Mouse (Mus musculus) 416B (cell line): ENCODE data around the gene Apol6.
A peak's percentile ranks its signal among the peaks of the same experiment; 100 is the strongest.

Experiments
- DNase-seq: peaks from one replicate; pipeline ENCODE4 v3.0.0; 2011; ENCODE audit warnings: low read depth

Apol6 gene

GRCm38 (mm10) chr15:77044597-77045320 is at the start of gene Apol6:
Gene Apol6 (plus strand): TSS chr15:77044729.
- no peak for DNase-seq

- DNase-seq, result no peak
Observed at GRCm38 (mm10) chr15:76998048-76998447, 46.5 kb upstream of the Apol6 start.

- no peak for DNase-seq
Observed at GRCm38 (mm10) chr15:76998878-76999588, 45.5 kb upstream of the Apol6 start.

DNA sequence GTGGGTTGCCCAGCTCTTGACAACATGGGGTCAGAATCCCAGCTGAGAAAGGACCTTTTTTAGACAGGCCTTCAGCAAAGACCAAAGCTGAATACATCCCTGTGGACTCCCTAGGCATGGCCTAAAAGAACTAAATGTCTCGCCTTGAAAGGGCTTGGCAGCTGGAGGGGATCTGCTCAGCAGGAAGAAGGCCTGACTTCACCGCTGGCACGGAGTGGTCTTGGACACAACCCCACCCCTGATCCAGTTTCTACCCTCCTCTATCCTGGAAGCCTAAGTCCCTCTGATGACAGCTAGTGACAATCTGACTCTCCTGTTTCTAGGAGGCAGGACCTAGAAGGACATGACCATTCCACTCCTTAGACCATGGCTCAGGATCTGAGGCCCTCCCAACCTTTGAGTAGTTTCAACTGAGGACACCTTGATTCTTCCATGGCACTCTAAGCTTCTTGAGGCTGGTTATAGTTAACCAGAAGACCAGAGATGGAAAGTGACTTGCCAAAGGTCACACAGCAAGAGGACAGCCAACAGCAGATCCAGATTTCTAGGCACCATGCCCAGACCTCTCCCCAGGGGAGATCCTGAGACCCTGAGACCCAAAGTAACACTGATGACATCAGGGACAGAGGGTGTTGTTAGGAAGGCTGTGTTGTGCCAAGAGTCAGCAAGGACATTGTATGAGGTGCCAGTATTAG is 41.2 kb upstream of the Apol6 start:
- DNase-seq, result peak; percentile 5

DNA sequence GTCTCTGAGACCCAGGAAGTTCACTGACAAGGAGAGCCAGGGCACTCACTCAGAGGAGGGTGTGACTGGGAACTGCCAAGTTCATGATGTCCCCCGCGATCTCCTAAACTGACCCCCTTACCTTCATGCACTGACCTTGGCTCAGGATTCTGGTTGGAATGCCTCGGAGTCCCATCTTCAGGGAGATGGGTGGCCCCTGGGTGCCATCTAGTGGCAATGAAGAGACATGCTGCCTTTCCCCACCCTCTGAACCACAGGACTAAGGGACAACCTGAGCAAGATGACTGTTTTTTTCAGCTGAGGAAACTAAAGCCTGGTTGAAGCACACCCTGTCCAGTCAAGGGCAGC is 40.7 kb upstream of the Apol6 start:
- peak; percentile 60 for DNase-seq

GRCm38 (mm10) chr15:77008851-77009250 is 35.7 kb upstream of the Apol6 start:
- no peak for DNase-seq

- DNase-seq, result no peak
Observed at GRCm38 (mm10) chr15:77013753-77014241, 30.7 kb upstream of the Apol6 start.

GRCm38 (mm10) chr15:77014431-77014830 is 30.1 kb upstream of the Apol6 start:
- no peak for DNase-seq

GRCm38 (mm10) chr15:77014985-77015384 is 29.5 kb upstream of the Apol6 start:
- DNase-seq, result no peak

GRCm38 (mm10) chr15:77016509-77016908 is 28.0 kb upstream of the Apol6 start:
- DNase-seq, result no peak

DNA sequence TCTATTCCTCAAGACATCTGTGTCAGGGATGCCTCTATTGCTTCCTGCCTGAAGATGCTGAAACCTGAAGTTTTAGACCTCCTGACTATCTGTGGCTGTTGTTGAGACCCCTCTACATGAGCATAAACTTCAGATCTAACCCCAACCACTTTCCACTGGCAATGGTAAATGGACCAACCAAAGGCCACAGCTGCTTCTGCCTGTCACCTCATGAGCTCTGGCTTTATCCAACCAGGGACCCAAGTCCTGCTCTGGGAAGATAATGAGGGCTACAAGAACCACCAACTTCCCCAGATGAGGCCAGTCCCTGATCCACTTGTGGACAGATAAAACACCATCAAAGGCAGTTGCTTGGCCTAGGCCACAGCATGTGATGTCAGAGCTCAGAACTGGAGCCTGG is 26.6 kb upstream of the Apol6 start:
- no peak for DNase-seq

GRCm38 (mm10) chr15:77018740-77019340 is 25.7 kb upstream of the Apol6 start:
- peak; percentile 20 for DNase-seq

GRCm38 (mm10) chr15:77019533-77019932 is 25.0 kb upstream of the Apol6 start:
- no peak for DNase-seq

DNA sequence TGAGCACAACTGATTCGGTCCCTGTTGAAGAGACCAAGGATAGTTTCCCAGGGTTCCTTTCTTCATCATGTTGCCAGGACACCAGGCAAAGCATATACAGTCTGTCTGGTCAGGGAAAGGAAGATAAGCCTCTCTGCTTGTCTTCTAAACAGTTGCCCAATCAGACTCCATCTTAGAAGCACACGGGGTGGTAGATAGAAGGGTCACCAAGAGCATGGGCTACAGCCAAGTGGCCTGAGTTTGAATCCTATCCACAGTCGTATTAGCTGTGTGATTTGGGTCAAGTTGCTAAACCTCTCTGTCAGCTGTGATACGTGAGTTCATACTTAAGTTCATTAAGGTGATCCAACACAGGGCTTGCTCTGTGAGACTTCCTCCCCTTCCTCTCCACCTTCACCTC is 24.4 kb upstream of the Apol6 start:
- DNase-seq, result no peak

DNA sequence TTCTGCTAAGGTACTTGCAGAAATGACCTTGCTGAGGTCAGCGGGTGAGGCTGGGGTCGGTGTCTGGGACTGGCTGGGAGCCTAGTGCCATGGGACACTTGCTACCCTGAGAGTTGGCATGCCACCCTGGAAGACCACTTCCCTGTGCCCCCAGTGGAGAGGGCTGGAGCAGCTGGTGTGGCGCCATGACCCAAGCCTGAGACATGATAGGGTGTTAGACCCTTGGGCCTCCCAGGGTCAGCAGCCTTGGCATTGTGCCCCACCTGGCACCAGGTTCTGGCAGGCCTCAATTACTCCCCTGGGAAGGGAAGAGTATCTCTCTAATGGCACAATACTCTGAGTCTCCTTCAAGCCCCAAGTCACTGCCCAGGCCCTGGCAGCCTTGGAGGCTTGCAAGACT is 23.5 kb upstream of the Apol6 start:
- DNase-seq, result no peak

DNA sequence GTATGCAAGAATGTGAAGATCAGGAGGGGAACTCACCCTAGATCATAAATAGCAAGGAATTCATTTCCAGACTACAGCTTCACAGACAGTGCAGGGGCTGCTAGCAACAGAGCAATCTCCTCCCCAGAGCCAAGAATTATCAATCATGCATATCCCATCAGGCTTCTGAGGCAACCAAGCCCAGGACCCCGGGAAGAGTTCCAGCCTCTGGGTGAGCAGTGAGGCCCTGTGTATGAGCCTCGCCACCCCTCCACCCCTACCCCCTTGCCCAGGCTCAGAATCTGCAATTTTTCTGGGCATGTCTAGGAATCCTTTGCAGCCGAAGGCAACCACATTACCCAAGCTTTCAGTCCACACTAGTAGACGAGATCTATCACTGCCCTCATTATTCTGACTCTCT is 22.7 kb upstream of the Apol6 start:
- no peak for DNase-seq

DNA sequence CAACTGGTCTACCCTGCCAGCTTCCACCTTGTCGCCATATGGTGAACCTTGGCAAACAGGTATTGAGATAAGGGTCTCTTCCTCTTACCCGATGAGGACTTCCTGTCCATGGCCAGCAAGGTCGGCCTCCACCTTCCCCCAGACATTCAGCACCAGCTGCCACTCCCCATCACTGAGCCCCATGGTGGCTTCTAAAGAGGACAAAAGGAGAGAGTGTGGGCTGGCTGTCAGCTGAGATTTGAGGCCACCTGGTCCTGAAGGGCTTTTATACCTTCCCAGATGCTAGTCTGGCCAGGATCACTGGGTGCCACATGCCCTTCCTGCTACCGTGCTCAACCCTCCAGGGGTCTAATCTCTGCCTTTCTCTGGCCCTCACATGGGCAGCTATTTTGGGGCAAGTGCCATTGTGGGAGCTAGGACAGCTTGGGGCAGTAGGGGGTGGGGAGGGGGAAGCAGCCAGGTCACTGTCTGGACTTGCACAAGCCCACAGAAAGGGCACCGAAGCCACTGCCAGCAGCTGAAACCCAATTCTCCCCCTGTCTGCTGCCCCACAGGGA is 22.1 kb upstream of the Apol6 start:
- DNase-seq, result no peak

GRCm38 (mm10) chr15:77025884-77026583 is 18.5 kb upstream of the Apol6 start:
- no peak for DNase-seq

DNA sequence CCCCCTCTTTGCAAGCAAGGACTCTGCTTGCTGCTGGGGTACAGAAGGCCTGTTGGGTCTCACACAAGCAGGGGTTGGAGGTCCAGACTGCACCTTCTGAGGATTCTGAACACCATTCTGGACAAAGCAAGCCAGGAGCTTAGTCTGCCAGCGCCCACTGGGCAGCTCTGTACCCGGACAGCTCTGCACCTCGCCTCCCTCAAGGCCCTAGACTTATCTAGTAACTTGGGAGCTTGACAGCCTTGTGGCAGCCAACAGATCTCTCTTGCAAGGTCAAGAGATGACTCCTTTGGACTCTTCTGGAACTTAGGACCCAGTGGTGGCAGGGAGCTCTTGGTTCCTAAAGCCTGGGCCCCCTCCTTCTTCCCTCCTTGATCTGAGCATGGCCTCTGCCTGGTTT is 17.4 kb upstream of the Apol6 start:
- DNase-seq, result no peak

- no peak for DNase-seq
Observed at GRCm38 (mm10) chr15:77027675-77028074, 16.9 kb upstream of the Apol6 start.

DNA sequence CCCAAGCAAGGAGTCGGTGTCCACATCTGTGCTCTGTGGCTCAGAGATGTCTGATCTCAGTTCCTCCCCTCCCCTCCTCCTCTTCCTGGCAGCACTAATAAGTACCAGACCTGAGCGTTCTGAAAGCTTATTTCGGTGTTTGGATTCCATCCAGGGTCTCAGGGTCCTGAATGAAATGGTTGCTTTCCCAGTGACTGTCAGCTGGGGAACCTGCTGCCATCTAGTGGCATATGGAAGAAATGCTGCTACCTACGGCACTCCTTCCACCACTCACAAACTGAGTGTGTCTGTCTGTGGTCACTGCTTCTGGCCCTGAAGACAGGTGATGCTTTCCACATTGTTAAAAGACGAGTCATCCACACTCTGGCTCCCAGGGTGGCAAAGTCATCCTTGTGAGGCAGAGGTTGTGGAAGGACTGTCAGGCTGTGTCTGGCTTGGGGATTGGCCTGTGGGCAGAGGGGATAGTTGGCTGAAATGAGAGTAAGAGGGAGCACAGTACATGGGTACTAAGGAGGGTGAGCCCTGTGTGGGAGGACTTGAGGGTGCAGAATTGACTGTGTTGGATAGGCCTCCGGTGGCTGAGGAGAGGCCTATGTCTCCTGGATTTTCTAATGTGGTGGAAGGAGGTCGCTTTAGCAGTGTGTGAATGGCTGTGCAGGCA is 15.1 kb upstream of the Apol6 start:
- DNase-seq, result peak; percentile 49
